Mouse (Mus musculus): ENCODE data around the gene Txlnb. TPM values are rescaled to one million over a fixed set of nuclear protein-coding genes. Genes with fewer than 3 reads are reported as not detected.

Txlnb gene
- polyA plus RNA-seq (2012; fragmentation: generic; extraction: Trizol): under 1 TPM; 0.02 to 0.15 TPM

DNA sequence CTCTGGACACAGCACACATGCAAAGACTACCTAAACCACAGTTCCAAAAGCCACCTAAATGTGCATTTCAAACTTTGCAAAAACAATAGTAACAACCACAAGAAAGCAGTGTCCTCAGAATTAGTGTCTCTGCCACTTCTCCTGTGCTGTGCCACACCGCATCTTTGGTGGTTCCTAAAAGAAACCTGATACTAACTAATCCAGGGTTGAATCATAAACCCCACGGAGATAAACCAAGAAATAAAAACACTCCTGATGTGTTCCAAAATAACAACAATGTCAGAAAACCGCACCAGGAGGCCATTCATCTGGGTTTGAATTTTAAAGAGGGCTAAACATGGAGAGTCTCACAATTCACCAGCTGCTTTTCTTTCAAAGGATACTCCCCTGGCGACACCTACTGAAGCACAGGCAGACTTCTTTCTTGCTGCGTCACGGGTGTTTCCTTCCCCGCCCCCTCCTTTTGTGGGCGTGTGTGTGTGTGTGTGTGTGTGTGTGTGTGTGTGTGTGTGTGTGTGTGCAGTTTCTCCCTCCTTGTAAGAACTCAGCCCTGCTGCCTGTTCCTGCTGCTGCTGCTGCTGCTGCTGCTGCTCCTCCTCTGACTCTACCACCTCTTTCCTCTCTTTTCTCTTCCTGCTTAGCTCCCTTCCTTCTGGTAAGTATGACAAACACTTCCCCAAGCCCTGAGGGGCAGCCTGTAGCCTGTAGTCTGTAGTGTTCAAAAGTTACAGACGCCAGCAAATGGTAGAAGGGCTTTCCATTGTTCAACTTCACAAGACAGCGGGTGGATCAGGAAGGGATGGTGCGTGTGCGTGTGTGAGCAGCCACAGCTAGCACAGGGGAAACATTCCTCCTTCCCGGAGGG lies at the start of gene Txlnb:
Gene Txlnb, plus strand, starts transcription at position 460 of the 865 bp plus-strand sequence.

Other genes with a start within 250 kb of the Txlnb start
- 100 to 1,000 TPM in 1 of 2 experiments, 10 to 100 TPM in 1; 33.8 to 193 TPM for gene Cited2, start 73.0 kb upstream of the Txlnb start, polyA plus RNA-seq (2012; fragmentation: generic; extraction: Trizol)
- 1 to 10 TPM in 1 of 2 experiments, under 1 TPM in 1; 0.30 to 4.0 TPM for gene Heca, start 151.8 kb downstream of the Txlnb start, polyA plus RNA-seq (2012; fragmentation: generic; extraction: Trizol)
- 10 to 100 TPM; 11.5 to 48.2 TPM for gene Abracl, start 227.1 kb downstream of the Txlnb start, polyA plus RNA-seq (2012; fragmentation: generic; extraction: Trizol)